Mouse (Mus musculus) heart, embryonic 11.5 days (tissue): ENCODE results near the gene 4930513O06Rik. TPM values are rescaled to one million over a fixed set of nuclear protein-coding genes. Genes with fewer than 3 reads are reported as not detected.

Experiments
- ATAC-seq: fragments of 200-750 bp; cut with Nextera tagmentation; replicated peaks from 2 replicates; pipeline ENCODE4 v1.8.0; 2017; ENCODE audit warnings: moderate library complexity; ENCODE audit not compliant: insufficient number of reproducible peaks, low FRiP score, low TSS enrichment
- H3K27ac ChIP-seq: fragments of 300-500 bp; sonication (generic); 2 replicates; pipeline ENCODE4 v1.5.1; 2014; ENCODE audit warnings: mild to moderate bottlenecking, low read depth, low read length
- H3K27me3 ChIP-seq: fragments of 300-500 bp; sonication (generic); 2 replicates; pipeline ENCODE4 v1.6.1; 2014; ENCODE audit warnings: mild to moderate bottlenecking, low read length, mixed read lengths; ENCODE audit not compliant: control insufficient read depth, insufficient read depth
- H3K36me3 ChIP-seq: fragments of 300-500 bp; sonication (generic); 2 replicates; pipeline ENCODE4 v1.6.1; 2014; ENCODE audit warnings: mild to moderate bottlenecking, low read length, moderate library complexity, mixed read lengths; ENCODE audit not compliant: control insufficient read depth, insufficient read depth
- H3K4me1 ChIP-seq: fragments of 300-500 bp; sonication (generic); 2 replicates; pipeline ENCODE4 v1.6.1; 2014; ENCODE audit warnings: low read length; ENCODE audit not compliant: control insufficient read depth, insufficient read depth
- H3K4me2 ChIP-seq: fragments of 300-500 bp; sonication (generic); 2 replicates; pipeline ENCODE4 v1.6.1; 2014; ENCODE audit warnings: mild to moderate bottlenecking, moderate library complexity
- H3K4me3 ChIP-seq: fragments of 300-500 bp; sonication (generic); 2 replicates; pipeline ENCODE4 v1.5.1; 2014; ENCODE audit warnings: low read depth, low read length
- H3K9ac ChIP-seq: fragments of 300-500 bp; sonication (generic); 2 replicates; pipeline ENCODE4 v1.6.1; 2014; ENCODE audit warnings: mild to moderate bottlenecking, low read depth, low read length, moderate library complexity
- H3K9me3 ChIP-seq: fragments of 300-500 bp; sonication (generic); replicated peaks from 2 replicates; pipeline ENCODE4 v1.6.1; 2016; ENCODE audit warnings: low read length; ENCODE audit not compliant: control insufficient read depth
- WGBS: fragments of 180-500 bp; shearing (Covaris S2); extraction: QIAGEN DNeasy Blood & Tissue Kit; methylation state at CpG from one replicate; pipeline ENCODE4 v1.1.7; 2014; ENCODE audit not compliant: insufficient replicate concordance; 5-methylcytosine and 5-hydroxymethylcytosine counted together
- polyA plus RNA-seq: library from polyadenylated mRNA; unstranded; fragments of >200 nt; fragmentation: Nextera tagmentation; extraction: Ambion mirVana; gene quantifications from 2 replicates; pipeline ENCODE4 v1.2.1, GENCODE M21; 2014

The 4930513O06Rik gene
- not detected in 2 replicates for polyA plus RNA-seq

DNA sequence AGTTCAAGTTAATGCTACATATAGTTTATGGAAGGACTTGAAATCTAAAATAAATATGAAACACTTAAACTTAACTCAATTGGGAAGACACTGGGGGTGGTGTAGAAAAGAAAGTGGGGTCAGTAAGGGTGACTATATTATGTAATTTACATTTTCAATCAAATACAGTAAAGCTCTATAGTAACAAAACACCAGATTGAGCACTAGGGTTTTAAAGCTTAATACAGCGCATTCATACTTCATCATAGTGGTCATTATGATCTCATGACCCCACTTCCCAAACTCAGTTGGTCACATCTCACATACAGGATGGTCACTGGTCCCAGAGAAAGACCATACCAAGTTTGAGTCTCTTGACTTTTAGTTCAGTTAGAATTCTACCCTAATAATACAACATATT is at the start of gene 4930513O06Rik:
4930513O06Rik (plus strand) TSS at position 301 of the 400 bp plus-strand sequence.
- Histone ChIP-seq H3K4me2 (no peak within 1 kb of the TSS), H3K9me3 (no peaks in the 10 kb centered on the region), H3K27ac (no peak within 1 kb of the TSS), H3K4me1 (no peaks in the 10 kb centered on the region), H3K4me3 (no peak within 1 kb of the TSS), H3K9ac (no peak within 1 kb of the TSS), H3K36me3 (no peaks in the 10 kb centered on the region), H3K27me3 (no peaks in the 10 kb centered on the region)
- no peak for ATAC-seq
- 72% methylated on average over 1 of the region's 1 CpGs for WGBS

DNA sequence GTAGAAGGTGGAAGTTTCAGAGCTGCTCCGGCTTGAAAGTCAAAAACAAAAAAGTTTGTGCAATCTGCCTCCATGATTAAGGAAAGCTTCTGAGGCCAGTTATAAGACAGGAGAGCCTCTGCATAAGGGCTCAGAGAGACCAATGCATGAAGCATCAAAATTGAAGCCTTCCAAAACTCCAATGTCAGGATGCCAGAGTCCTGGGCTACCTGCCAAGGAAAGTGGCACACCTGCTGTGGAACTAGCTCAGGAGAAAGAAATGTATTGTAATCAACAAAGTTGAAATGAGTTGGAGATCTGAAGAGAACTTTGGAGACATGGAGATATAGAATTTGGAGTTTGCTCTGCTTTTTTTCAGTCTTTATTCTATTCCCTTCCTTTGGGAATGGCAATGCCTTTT is 48.4 kb upstream of the 4930513O06Rik start:
- no peak for ATAC-seq
- Histone ChIP-seq H3K36me3 (no peaks in the 10 kb centered on the region), H3K27me3 (no peaks in the 10 kb centered on the region), H3K9me3 (no peaks in the 10 kb centered on the region), H3K27ac (no peak overlapping the region), H3K4me2 (no peak overlapping the region), H3K4me3 (no peak overlapping the region), H3K4me1 (no peaks in the 10 kb centered on the region), H3K9ac (no peak overlapping the region)
- WGBS, result 80% methylated on average over 1 of the region's 1 CpGs

- no peaks in the 10 kb centered on the region for H3K4me1 ChIP-seq
- ATAC-seq, result no peak
- 77% methylated on average over 2 of the region's 2 CpGs for WGBS
Measured at GRCm38 (mm10) chrX:139039314-139039713, 46.7 kb upstream of the 4930513O06Rik start.

DNA sequence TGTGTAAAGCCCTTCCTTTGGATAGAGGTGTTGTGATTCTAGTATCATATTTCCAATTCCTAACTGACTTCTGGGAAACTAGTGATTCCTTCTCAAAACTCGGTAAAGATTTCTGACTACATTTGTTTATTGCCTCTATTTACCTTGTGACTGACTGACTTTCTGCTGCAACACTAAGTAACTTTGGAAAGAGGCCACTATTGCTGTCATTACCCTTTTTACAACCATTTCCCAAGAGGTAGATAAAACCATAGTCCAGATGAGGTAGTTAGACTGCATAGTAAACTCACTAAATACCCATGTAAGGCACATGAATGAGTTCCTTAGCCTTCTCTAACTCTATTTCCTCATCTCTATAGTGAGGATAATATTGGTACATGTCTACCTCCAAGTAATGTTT is 44.9 kb upstream of the 4930513O06Rik start:
- no peaks in the 10 kb centered on the region for H3K4me1 ChIP-seq
- H3K27me3 ChIP-seq, result no peaks in the 10 kb centered on the region
- WGBS, result 73% methylated on average over 1 of the region's 1 CpGs
- H3K9me3 ChIP-seq, result no peaks in the 10 kb centered on the region
- no peak for ATAC-seq
- H3K4me3 ChIP-seq, result no peak overlapping the region
- no peak overlapping the region for H3K4me2 ChIP-seq
- no peak overlapping the region for H3K27ac ChIP-seq
- no peaks in the 10 kb centered on the region for H3K36me3 ChIP-seq
- no peak overlapping the region for H3K9ac ChIP-seq

More at GRCm38 (mm10) chrX:139039314-139039713, 46.7 kb upstream of the 4930513O06Rik start:
- H3K9ac ChIP-seq, result no peak overlapping the region
- no peak overlapping the region for H3K4me2 ChIP-seq
- H3K27me3 ChIP-seq, result no peaks in the 10 kb centered on the region
- H3K36me3 ChIP-seq, result no peaks in the 10 kb centered on the region
- no peaks in the 10 kb centered on the region for H3K9me3 ChIP-seq
- H3K27ac ChIP-seq, result no peak overlapping the region
- no peak overlapping the region for H3K4me3 ChIP-seq

GRCm38 (mm10) chrX:139051976-139052375 is 34.1 kb upstream of the 4930513O06Rik start:
- Histone ChIP-seq H3K9ac (no peak overlapping the region), H3K36me3 (no peaks in the 10 kb centered on the region), H3K4me1 (no peaks in the 10 kb centered on the region), H3K4me3 (no peak overlapping the region), H3K9me3 (no peaks in the 10 kb centered on the region), H3K27ac (no peak overlapping the region), H3K4me2 (no peak overlapping the region), H3K27me3 (no peaks in the 10 kb centered on the region)
- WGBS, result 54% methylated on average over 1 of the region's 1 CpGs
- ATAC-seq, result no peak

DNA sequence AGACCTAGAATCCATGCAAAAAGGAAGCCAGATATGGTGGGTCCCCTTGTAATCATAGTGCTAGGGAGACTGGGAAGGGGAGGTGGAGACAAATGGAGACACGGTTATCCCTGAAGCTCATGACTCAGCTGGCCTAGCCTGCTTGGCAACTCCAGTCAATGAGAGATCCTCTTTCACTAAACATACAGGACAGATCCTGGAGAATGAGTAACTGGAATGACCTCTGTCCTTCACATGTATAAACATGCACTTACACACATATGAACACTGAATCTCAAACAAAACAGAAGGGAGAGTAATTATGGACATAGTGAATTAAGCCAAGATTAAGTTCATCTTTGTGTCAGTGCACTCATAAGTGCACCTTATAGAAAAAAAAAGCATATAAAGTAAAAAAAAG is 32.9 kb upstream of the 4930513O06Rik start:
- H3K9ac ChIP-seq, result no peak overlapping the region
- no peak overlapping the region for H3K4me2 ChIP-seq
- no peaks in the 10 kb centered on the region for H3K9me3 ChIP-seq
- H3K4me1 ChIP-seq, result no peaks in the 10 kb centered on the region
- WGBS, result 61% methylated on average over 1 of the region's 1 CpGs
- H3K36me3 ChIP-seq, result no peaks in the 10 kb centered on the region
- H3K27ac ChIP-seq, result no peak overlapping the region
- H3K27me3 ChIP-seq, result no peaks in the 10 kb centered on the region
- ATAC-seq, result no peak
- no peak overlapping the region for H3K4me3 ChIP-seq

- no peaks in the 10 kb centered on the region for H3K9me3 ChIP-seq
- H3K27ac ChIP-seq, result no peak overlapping the region
- ATAC-seq, result no peak
- H3K36me3 ChIP-seq, result no peaks in the 10 kb centered on the region
- no peak overlapping the region for H3K4me3 ChIP-seq
- H3K27me3 ChIP-seq, result no peaks in the 10 kb centered on the region
- H3K9ac ChIP-seq, result no peak overlapping the region
- 62% methylated on average over 5 of the region's 5 CpGs for WGBS
- no peaks in the 10 kb centered on the region for H3K4me1 ChIP-seq
- H3K4me2 ChIP-seq, result no peak overlapping the region
Measured at GRCm38 (mm10) chrX:139064078-139064477, 22.0 kb upstream of the 4930513O06Rik start.

- Histone ChIP-seq H3K9ac (no peak overlapping the region), H3K4me1 (no peaks in the 10 kb centered on the region), H3K9me3 (no peaks in the 10 kb centered on the region), H3K27me3 (no peaks in the 10 kb centered on the region), H3K36me3 (no peaks in the 10 kb centered on the region), H3K4me2 (no peak overlapping the region), H3K27ac (no peak overlapping the region), H3K4me3 (no peak overlapping the region)
- WGBS, result 88% methylated on average over 2 of the region's 2 CpGs
- no peak for ATAC-seq
Measured at GRCm38 (mm10) chrX:139078493-139078892, 7.5 kb upstream of the 4930513O06Rik start.

- H3K4me1 ChIP-seq, result no peaks in the 10 kb centered on the region
- no peak within 1 kb of the TSS for H3K27ac ChIP-seq
- H3K36me3 ChIP-seq, result no peaks in the 10 kb centered on the region
- H3K9ac ChIP-seq, result no peak within 1 kb of the TSS
- H3K9me3 ChIP-seq, result no peaks in the 10 kb centered on the region
- no peak for ATAC-seq
- H3K27me3 ChIP-seq, result no peaks in the 10 kb centered on the region
- H3K4me2 ChIP-seq, result no peak within 1 kb of the TSS
- no peak within 1 kb of the TSS for H3K4me3 ChIP-seq
Measured at GRCm38 (mm10) chrX:139085077-139085476, 966 bp upstream of the 4930513O06Rik start, which contains the start of gene Serpina7. TSS of gene Serpina7 (minus strand) at chrX:139085236.
